Mouse (Mus musculus) heart, embryonic 11.5 days (tissue): ENCODE measurements at regions not wholly inside any gene's neighbourhood (a gene's known extent, or its start where the extent isn't known, plus 50 kb on each side); places are given as distances from the start of the nearest gene placed in this dataset.

Source experiments
- ATAC-seq: fragments of 200-750 bp; cut with Nextera tagmentation; replicated peaks from 2 replicates; pipeline ENCODE4 v1.8.0; 2017; ENCODE audit warnings: moderate library complexity; ENCODE audit not compliant: insufficient number of reproducible peaks, low FRiP score, low TSS enrichment
- H3K27ac ChIP-seq: fragments of 300-500 bp; sonication (generic); 2 replicates; pipeline ENCODE4 v1.5.1; 2014; ENCODE audit warnings: mild to moderate bottlenecking, low read depth, low read length
- H3K27me3 ChIP-seq: fragments of 300-500 bp; sonication (generic); 2 replicates; pipeline ENCODE4 v1.6.1; 2014; ENCODE audit warnings: mild to moderate bottlenecking, low read length, mixed read lengths; ENCODE audit not compliant: control insufficient read depth, insufficient read depth
- H3K36me3 ChIP-seq: fragments of 300-500 bp; sonication (generic); 2 replicates; pipeline ENCODE4 v1.6.1; 2014; ENCODE audit warnings: mild to moderate bottlenecking, low read length, moderate library complexity, mixed read lengths; ENCODE audit not compliant: control insufficient read depth, insufficient read depth
- H3K4me1 ChIP-seq: fragments of 300-500 bp; sonication (generic); 2 replicates; pipeline ENCODE4 v1.6.1; 2014; ENCODE audit warnings: low read length; ENCODE audit not compliant: control insufficient read depth, insufficient read depth
- H3K4me2 ChIP-seq: fragments of 300-500 bp; sonication (generic); 2 replicates; pipeline ENCODE4 v1.6.1; 2014; ENCODE audit warnings: mild to moderate bottlenecking, moderate library complexity
- H3K4me3 ChIP-seq: fragments of 300-500 bp; sonication (generic); 2 replicates; pipeline ENCODE4 v1.5.1; 2014; ENCODE audit warnings: low read depth, low read length
- H3K9ac ChIP-seq: fragments of 300-500 bp; sonication (generic); 2 replicates; pipeline ENCODE4 v1.6.1; 2014; ENCODE audit warnings: mild to moderate bottlenecking, low read depth, low read length, moderate library complexity
- H3K9me3 ChIP-seq: fragments of 300-500 bp; sonication (generic); replicated peaks from 2 replicates; pipeline ENCODE4 v1.6.1; 2016; ENCODE audit warnings: low read length; ENCODE audit not compliant: control insufficient read depth
- WGBS: fragments of 180-500 bp; shearing (Covaris S2); extraction: QIAGEN DNeasy Blood & Tissue Kit; methylation state at CpG from one replicate; pipeline ENCODE4 v1.1.7; 2014; ENCODE audit not compliant: insufficient replicate concordance; 5-methylcytosine and 5-hydroxymethylcytosine counted together

DNA sequence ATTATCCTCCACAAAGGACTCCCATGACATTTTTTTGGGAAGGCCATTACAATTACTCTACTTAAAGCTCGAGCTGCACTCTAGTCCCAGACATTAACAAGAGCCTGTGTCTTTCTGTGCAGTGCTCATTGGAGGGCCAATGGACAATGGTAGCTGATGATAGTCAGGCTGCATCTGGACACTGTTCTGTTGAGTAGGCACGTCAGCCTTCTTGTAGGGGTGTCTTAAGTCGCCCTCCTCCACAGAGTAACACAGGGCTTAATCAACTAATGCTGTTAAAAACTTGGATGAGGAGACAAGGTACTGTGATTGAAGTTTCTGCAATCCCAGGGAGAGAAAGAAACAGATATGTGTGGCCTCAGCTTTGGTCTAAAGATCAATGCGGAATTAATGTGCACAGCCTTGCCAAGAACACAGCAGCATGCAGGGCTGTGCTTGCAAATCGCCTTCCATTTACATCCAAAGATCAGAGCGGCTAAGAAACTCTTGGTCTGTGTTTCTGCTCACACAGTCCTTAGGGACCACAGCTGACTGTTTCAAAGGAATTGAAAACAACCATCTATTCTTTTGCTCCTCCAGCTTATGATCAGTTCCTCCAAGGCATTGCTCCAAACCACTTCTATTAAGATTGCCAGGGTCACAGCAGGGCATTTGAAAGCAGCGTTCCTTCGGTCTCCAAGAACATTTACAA lies 229.5 kb upstream of the Dusp10 start:
- H3K27ac ChIP-seq: no peak overlapping the region
- no peaks in the 10 kb centered on the region for H3K27me3 ChIP-seq
- H3K4me1 ChIP-seq: no peaks in the 10 kb centered on the region
- no peaks in the 10 kb centered on the region for H3K36me3 ChIP-seq
- no peak overlapping the region for H3K4me2 ChIP-seq
- H3K4me3 ChIP-seq: no peak overlapping the region
- ATAC-seq: no peak
- H3K9ac ChIP-seq: no peak overlapping the region
- no peaks in the 10 kb centered on the region for H3K9me3 ChIP-seq
- WGBS: 68% methylated on average over 8 of the region's 8 CpGs

DNA sequence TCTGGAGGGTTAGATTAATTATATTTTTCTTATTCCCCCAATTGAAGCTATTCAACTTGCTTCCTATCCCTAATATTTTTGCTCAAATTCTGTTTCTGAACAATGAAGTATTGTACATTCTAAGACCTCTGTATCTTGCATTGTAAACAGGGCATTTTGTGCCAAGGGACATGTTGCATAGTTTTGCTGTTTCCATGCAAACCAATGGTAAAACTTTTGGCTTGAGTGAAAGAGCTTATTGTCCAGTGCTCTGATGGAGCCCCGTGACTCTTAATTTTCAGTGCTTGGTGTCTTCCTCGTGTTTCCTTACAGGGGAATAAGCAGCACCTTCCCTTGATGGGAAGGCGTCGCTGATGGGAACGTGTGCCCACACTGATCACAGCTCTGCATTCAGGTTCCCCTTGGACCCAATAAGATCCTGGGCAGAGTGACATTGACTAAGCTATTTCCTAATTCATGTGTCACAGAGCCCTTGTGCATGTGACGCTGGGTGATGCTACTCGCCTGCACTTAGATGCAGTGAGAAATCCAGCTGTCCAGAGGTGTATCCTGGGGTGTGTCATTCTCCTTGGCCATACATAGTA lies 220.8 kb upstream of the Dusp10 start:
- Histone ChIP-seq H3K27ac (no peak overlapping the region), H3K4me2 (no peak overlapping the region), H3K4me3 (no peak overlapping the region), H3K9ac (no peak overlapping the region), H3K27me3 (no peaks in the 10 kb centered on the region), H3K4me1 (peaks cover 11% of the 10 kb centered on the region), H3K9me3 (no peaks in the 10 kb centered on the region; the same call in 1 of the 2 replicates), H3K36me3 (no peaks in the 10 kb centered on the region)
- ATAC-seq: no peak
- WGBS: 81% methylated on average over 7 of the region's 7 CpGs

DNA sequence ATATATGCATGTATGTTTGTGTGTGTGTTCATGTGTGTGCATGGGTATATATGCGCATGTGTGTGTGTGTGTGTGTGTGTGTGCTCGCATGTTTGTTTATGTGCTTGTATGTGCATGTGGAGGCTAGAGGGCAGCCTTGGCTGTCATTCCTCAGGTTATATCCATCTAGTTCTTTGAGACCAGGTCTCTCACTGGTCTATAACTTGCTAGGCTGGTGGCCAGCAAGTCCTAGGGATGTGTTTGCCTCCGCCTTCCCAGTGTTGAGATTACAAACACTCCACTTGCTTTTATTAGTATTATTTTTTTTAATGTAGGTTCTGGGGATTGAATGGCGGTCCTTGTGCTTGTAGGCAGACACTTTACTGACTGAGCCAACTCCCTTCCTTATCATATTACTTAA lies 219.8 kb upstream of the Dusp10 start:
- H3K4me3 ChIP-seq: no peak overlapping the region
- ATAC-seq: peak; percentile 23; the same call in 1 of the 2 replicates
- H3K4me1 ChIP-seq: peaks cover 11% of the 10 kb centered on the region
- no peaks in the 10 kb centered on the region; the same call in 1 of the 2 replicates for H3K9me3 ChIP-seq
- no peak overlapping the region for H3K9ac ChIP-seq
- 0 out of 2 replicates have a peak overlapping the region, but pooled peaks have one; percentile 10 for H3K27ac ChIP-seq
- H3K4me2 ChIP-seq: peak overlapping the region; percentile 6
- WGBS: 63% methylated on average over 4 of the region's 4 CpGs
- H3K36me3 ChIP-seq: no peaks in the 10 kb centered on the region
- no peaks in the 10 kb centered on the region for H3K27me3 ChIP-seq

- Histone ChIP-seq H3K27me3 (no peaks in the 10 kb centered on the region), H3K4me2 (peak overlapping the region; percentile 6; the same call in 1 of the 2 replicates), H3K27ac (peak overlapping the region; percentile 48; the same call in 1 of the 2 replicates), H3K36me3 (no peaks in the 10 kb centered on the region), H3K9ac (no peak overlapping the region), H3K9me3 (no peaks in the 10 kb centered on the region; the same call in 1 of the 2 replicates), H3K4me3 (no peak overlapping the region), H3K4me1 (peaks cover 11% of the 10 kb centered on the region)
- ATAC-seq: peak; percentile 80
- WGBS: 8% methylated on average over 8 of the region's 8 CpGs
These were observed 219.1 kb upstream of the Dusp10 start for GRCm38 (mm10) chr1:183793913-183794445.

- no peak overlapping the region for H3K27ac ChIP-seq
- no peaks in the 10 kb centered on the region for H3K36me3 ChIP-seq
- no peaks in the 10 kb centered on the region; the same call in 1 of the 2 replicates for H3K9me3 ChIP-seq
- ATAC-seq: no peak
- 65% methylated on average over 4 of the region's 4 CpGs for WGBS
- H3K4me1 ChIP-seq: no peaks in the 10 kb centered on the region
- no peaks in the 10 kb centered on the region for H3K27me3 ChIP-seq
- H3K4me3 ChIP-seq: no peak overlapping the region
- H3K9ac ChIP-seq: no peak overlapping the region
- H3K4me2 ChIP-seq: no peak overlapping the region
These were observed 210.8 kb upstream of the Dusp10 start for GRCm38 (mm10) chr1:183802351-183802750.

DNA sequence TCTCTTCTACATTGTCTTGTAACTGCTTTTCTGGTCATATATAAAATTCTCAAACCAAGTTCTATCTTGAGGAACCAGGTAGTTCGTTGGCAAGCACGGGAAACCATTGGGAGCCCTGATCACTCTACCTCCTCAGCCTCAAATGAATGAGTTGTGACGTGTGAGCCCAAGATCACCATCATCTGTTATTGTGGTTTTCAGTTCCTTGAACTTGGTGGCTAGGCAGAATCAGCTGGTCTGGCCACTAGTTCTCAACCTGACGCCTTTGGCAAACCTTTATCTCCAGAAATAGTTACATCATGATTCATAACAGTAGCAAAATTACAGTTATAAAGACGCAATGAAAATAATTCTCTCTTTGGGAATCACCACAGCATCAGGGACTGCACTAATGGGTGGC lies 209.7 kb upstream of the Dusp10 start:
- ATAC-seq: no peak
- Histone ChIP-seq H3K9ac (no peak overlapping the region), H3K4me3 (no peak overlapping the region), H3K4me1 (no peaks in the 10 kb centered on the region), H3K36me3 (no peaks in the 10 kb centered on the region), H3K27ac (no peak overlapping the region), H3K9me3 (no peaks in the 10 kb centered on the region), H3K4me2 (no peak overlapping the region), H3K27me3 (no peaks in the 10 kb centered on the region; the same call in 1 of the 2 replicates)
- 90% methylated on average over 5 of the region's 5 CpGs for WGBS

DNA sequence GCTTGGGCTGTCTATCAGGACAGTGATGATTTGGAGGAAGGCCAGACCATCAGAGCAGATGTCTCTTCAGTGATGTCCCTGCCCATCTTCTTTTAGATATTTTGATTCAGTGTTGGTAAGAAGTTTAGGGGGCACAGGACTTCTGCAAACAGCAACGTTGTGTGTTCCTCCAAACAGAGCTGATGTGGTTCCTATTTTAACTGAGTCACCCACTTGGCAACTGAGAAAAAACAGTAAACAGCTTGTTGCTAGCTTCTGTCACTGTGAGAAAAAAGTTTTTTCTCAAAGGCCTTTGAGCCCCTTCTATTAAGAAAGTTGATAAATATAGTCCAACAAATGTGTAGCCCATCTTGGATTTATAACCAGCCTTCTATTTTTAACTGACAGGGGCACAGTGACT lies 209.3 kb upstream of the Dusp10 start:
- Histone ChIP-seq H3K9ac (no peak overlapping the region), H3K27ac (no peak overlapping the region), H3K4me1 (no peaks in the 10 kb centered on the region), H3K4me3 (no peak overlapping the region), H3K4me2 (no peak overlapping the region), H3K36me3 (no peaks in the 10 kb centered on the region), H3K9me3 (no peaks in the 10 kb centered on the region), H3K27me3 (no peaks in the 10 kb centered on the region; the same call in 1 of the 2 replicates)
- ATAC-seq: no peak
- 58% methylated on average over 1 of the region's 1 CpGs for WGBS

GRCm38 (mm10) chr1:183804295-183804694 lies 208.8 kb upstream of the Dusp10 start:
- WGBS: 67% methylated on average over 2 of the region's 2 CpGs
- no peak for ATAC-seq
- Histone ChIP-seq H3K27me3 (no peaks in the 10 kb centered on the region; the same call in 1 of the 2 replicates), H3K27ac (no peak overlapping the region), H3K36me3 (no peaks in the 10 kb centered on the region), H3K9me3 (no peaks in the 10 kb centered on the region), H3K9ac (no peak overlapping the region), H3K4me2 (no peak overlapping the region), H3K4me3 (no peak overlapping the region), H3K4me1 (no peaks in the 10 kb centered on the region)
